Mouse (Mus musculus) CH12.LX (cell line): ENCODE results near the gene Wdr37. TPM values are rescaled to one million over a fixed set of nuclear protein-coding genes. Genes with fewer than 3 reads are reported as not detected.
"Not testable (repeated sequence)": the region's sequence is repeated elsewhere in the genome, so short reads cannot be mapped to it uniquely, and the experiment has no call there.

ENCODE experiments used
- DNase-seq: peaks from one replicate; pipeline ENCODE4 v3.0.0-alpha.2; 2013; ENCODE audit errors: extremely low read depth
- H3K27ac ChIP-seq: 2 replicates; pipeline ENCODE4 v1.5.1; 2012; ENCODE audit warnings: low read depth, mild to moderate bottlenecking, control low read depth, moderate library complexity; ENCODE audit not compliant: insufficient read depth
- H3K27me3 ChIP-seq: replicated peaks from 2 replicates; pipeline ENCODE3; 2012; ENCODE audit warnings: inconsistent platforms
- H3K36me3 ChIP-seq, 2 experiments: replicated peaks in 1 of 2; 2 replicates each; pipeline versions ENCODE3 to v1.6.1; 2012; ENCODE audit warnings: inconsistent platforms in 1 of 2, low read length in 1 of 2, mild to moderate bottlenecking in 1 of 2, mixed read lengths in 1 of 2, moderate library complexity in 1 of 2; ENCODE audit not compliant: control insufficient read depth in 1 of 2, insufficient read depth in 1 of 2
- H3K4me1 ChIP-seq, 2 experiments: 2 replicates each; pipeline ENCODE4 v1.6.1; 2012; ENCODE audit warnings: inconsistent platforms in 1 of 2, moderate library complexity in 1 of 2; ENCODE audit not compliant: insufficient read depth in 2 of 2, control insufficient read depth in 1 of 2
- H3K4me2 ChIP-seq: 2 replicates; pipeline ENCODE4 v1.6.1; 2012; ENCODE audit warnings: low read depth, mild to moderate bottlenecking, control low read depth; ENCODE audit not compliant: poor library complexity, insufficient read depth, severe bottlenecking
- H3K4me3 ChIP-seq, 3 experiments: fragments of 150-350 bp in 1 of 3; sonication (generic) in 1 of 3; replicated peaks in 1 of 3; 2 replicates each; pipeline versions ENCODE3 to v1.5.1; 2011 to 2012; ENCODE audit warnings: low read depth in 2 of 3, low read length in 2 of 3, mild to moderate bottlenecking in 2 of 3, moderate library complexity in 2 of 3, control low read depth in 1 of 3, improper control_type of control experiment in 1 of 3, inconsistent platforms in 1 of 3, mixed read lengths in 1 of 3; ENCODE audit not compliant: poor library complexity in 1 of 3
- H3K79me2 ChIP-seq: replicated peaks from 2 replicates; pipeline ENCODE4 v1.6.1; 2012; ENCODE audit warnings: mild to moderate bottlenecking, moderate library complexity; ENCODE audit not compliant: control insufficient read depth, poor library complexity, insufficient read depth, severe bottlenecking; ENCODE audit errors: extremely low read depth
- H3K9ac ChIP-seq: 2 replicates; pipeline ENCODE4 v1.6.1; 2012; ENCODE audit warnings: low read depth, mild to moderate bottlenecking, control low read depth, moderate library complexity; ENCODE audit not compliant: insufficient read depth
- H3K9me3 ChIP-seq: replicated peaks from 2 replicates; pipeline ENCODE3; 2012; ENCODE audit warnings: low read length, inconsistent platforms, mixed read lengths
- BHLHE40 ChIP-seq: IDR thresholded peaks from 2 replicates; pipeline ENCODE4 v1.6.1; 2011; ENCODE audit warnings: mild to moderate bottlenecking, low read depth, low read length, improper control_type of control experiment
- E2F4 ChIP-seq: IDR thresholded peaks from 2 replicates; pipeline ENCODE4 v1.6.1; 2011; ENCODE audit warnings: low read depth, low read length, improper control_type of control experiment; ENCODE audit not compliant: insufficient replicate concordance
- ELF1 ChIP-seq: IDR thresholded peaks from 2 replicates; pipeline ENCODE4 v1.6.1; 2014; ENCODE audit warnings: low read depth, mild to moderate bottlenecking, inconsistent platforms, low read length, improper control_type of control experiment
- EP300 ChIP-seq: IDR thresholded peaks from 2 replicates; pipeline ENCODE4 v1.6.1; 2011; ENCODE audit warnings: low read length, improper control_type of control experiment
- GABPA ChIP-seq: IDR thresholded peaks from 2 replicates; pipeline ENCODE4 v1.6.1; 2012; ENCODE audit warnings: low read depth, low read length, improper control_type of control experiment, inconsistent platforms; ENCODE audit not compliant: insufficient replicate concordance
- JUN ChIP-seq: IDR thresholded peaks from 2 replicates; pipeline ENCODE4 v1.6.1; 2011; ENCODE audit warnings: low read depth, mild to moderate bottlenecking, low read length, improper control_type of control experiment, moderate library complexity; ENCODE audit not compliant: insufficient read depth
- JUND ChIP-seq: conservative IDR thresholded peaks from 2 replicates; pipeline ENCODE4 v1.6.1; 2011; ENCODE audit warnings: low read depth, low read length, improper control_type of control experiment
- KAT2A ChIP-seq: IDR thresholded peaks from 2 replicates; pipeline ENCODE4 v1.6.1; 2012; ENCODE audit warnings: low read length, improper control_type of control experiment, inconsistent platforms; ENCODE audit not compliant: insufficient replicate concordance
- MAFK ChIP-seq: IDR thresholded peaks from 2 replicates; pipeline ENCODE4 v1.6.1; 2011; ENCODE audit warnings: low read length, improper control_type of control experiment; ENCODE audit not compliant: insufficient replicate concordance
- MAX ChIP-seq: IDR thresholded peaks from 2 replicates; pipeline ENCODE4 v1.6.1; 2011; ENCODE audit warnings: low read length, improper control_type of control experiment
- MAZ ChIP-seq: IDR thresholded peaks from 2 replicates; pipeline ENCODE4 v1.6.1; 2012; ENCODE audit warnings: low read depth, mild to moderate bottlenecking, inconsistent platforms, low read length, improper control_type of control experiment, moderate library complexity
- MEF2A ChIP-seq: IDR thresholded peaks from 2 replicates; pipeline ENCODE4 v1.6.1; 2014; ENCODE audit warnings: low read depth, mild to moderate bottlenecking, inconsistent platforms, low read length, improper control_type of control experiment, borderline replicate concordance
- MXI1 ChIP-seq: IDR thresholded peaks from 2 replicates; pipeline ENCODE4 v1.6.1; 2011; ENCODE audit warnings: mild to moderate bottlenecking, low read depth, low read length, improper control_type of control experiment
- MYC ChIP-seq: IDR thresholded peaks from 2 replicates; pipeline ENCODE4 v1.6.1; 2011; ENCODE audit warnings: low read depth, mild to moderate bottlenecking, improper control_type of control experiment, low read length
- NELFE ChIP-seq: IDR thresholded peaks from 2 replicates; pipeline ENCODE4 v1.6.1; 2011; ENCODE audit warnings: low read depth, low read length, improper control_type of control experiment
- POLR2AphosphoS2 ChIP-seq: IDR thresholded peaks from 2 replicates; pipeline ENCODE4 v1.6.1; 2011; ENCODE audit warnings: low read depth, low read length, improper control_type of control experiment
- RAD21 ChIP-seq: IDR thresholded peaks from 2 replicates; pipeline ENCODE4 v1.6.1; 2011; ENCODE audit warnings: low read depth, mild to moderate bottlenecking, low read length, improper control_type of control experiment, moderate library complexity
- SIN3A ChIP-seq: IDR thresholded peaks from 2 replicates; pipeline ENCODE4 v1.6.1; 2012; ENCODE audit warnings: low read length, improper control_type of control experiment, inconsistent platforms
- SMC3 ChIP-seq: IDR thresholded peaks from 2 replicates; pipeline ENCODE4 v1.6.1; 2011; ENCODE audit warnings: low read depth, low read length, improper control_type of control experiment
- TBP ChIP-seq: conservative IDR thresholded peaks from 2 replicates; pipeline ENCODE4 v1.6.1; 2011; ENCODE audit warnings: low read depth, low read length, improper control_type of control experiment
- TCF12 ChIP-seq: IDR thresholded peaks from 2 replicates; pipeline ENCODE4 v1.6.1; 2014; ENCODE audit warnings: low read depth, mild to moderate bottlenecking, inconsistent platforms, low read length, improper control_type of control experiment
- USF1 ChIP-seq: IDR thresholded peaks from 2 replicates; pipeline ENCODE4 v1.6.1; 2014; ENCODE audit warnings: low read depth, mild to moderate bottlenecking, inconsistent platforms, low read length, improper control_type of control experiment
- ZNF384 ChIP-seq: IDR thresholded peaks from 2 replicates; pipeline ENCODE4 v1.6.1; 2012; ENCODE audit warnings: low read depth, low read length, improper control_type of control experiment, inconsistent platforms
- dilution Hi-C: fragments of 300-500 bp; cut with MboI; formaldehyde crosslinking; loops from 2 replicates; pipeline ENCODE4 v1.14.3; 2020; ENCODE audit warnings: low sequenced_read_pairs; ENCODE audit not compliant: extremely low pct_unique_long_range_greater_than_20kb, extremely low pct_ligation_motif_present
- in situ Hi-C: fragments of 300-500 bp; cut with MboI; formaldehyde crosslinking; loops from 3 replicates; pipeline ENCODE4 v1.14.3; 2019; ENCODE audit warnings: low sequenced_read_pairs, low pct_ligation_motif_present, low pct_unique_long_range_greater_than_20kb, mixed read lengths
- polyA plus RNA-seq: library from polyadenylated mRNA; unstranded; fragments of >175 nt; gene quantifications from 2 replicates; pipeline ENCODE4 v1.2.1, GENCODE M21; 2012; ENCODE audit warnings: low read depth; ENCODE audit not compliant: insufficient read length
- total RNA-seq, 2 experiments: library from RNA; depleted of rRNA; stranded (reverse); fragments of 300-350 nt in 1 of 2; fragments of >200 nt in 1 of 2; gene quantifications; 2 replicates each; pipeline ENCODE4 v1.2.3; 2012 to 2014

Wdr37 gene
- total and polyA plus RNA-seq, 3 experiments, result 11.8 to 24.2 (median 13.4) TPM

- H3K9ac ChIP-seq, H3K4me2 ChIP-seq, in situ Hi-C loops, DNase-seq, H3K79me2 ChIP-seq, H3K36me3 ChIP-seq, H3K9me3 ChIP-seq, H3K27me3 ChIP-seq, dilution Hi-C loops, H3K27ac ChIP-seq, H3K4me3 ChIP-seq, H3K4me1 ChIP-seq: not testable (repeated sequence)
- TF ChIP-seq TBP, result peak; percentile 62
Observed at GRCm38 (mm10) chr13:8883870-8884269, 12.2 kb upstream of the Wdr37 start.

DNA sequence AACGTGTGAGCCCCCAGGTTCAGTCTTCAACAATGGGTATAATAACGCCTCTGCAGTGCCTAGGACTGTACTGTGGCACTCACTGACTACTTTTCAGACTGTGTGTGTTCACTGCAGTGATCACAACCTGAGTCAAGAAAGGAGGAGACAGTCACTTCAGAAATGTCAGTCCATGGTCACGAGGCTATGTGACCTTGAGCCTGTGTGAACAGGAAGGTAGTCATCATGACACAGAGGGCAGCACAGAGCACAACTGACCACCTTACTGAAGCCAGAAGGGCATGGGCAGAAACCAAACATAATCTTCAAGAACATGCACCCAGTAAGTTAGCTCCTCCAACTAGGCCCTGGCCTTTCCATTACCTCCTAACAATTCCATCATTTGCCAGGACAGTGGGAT is 9.9 kb upstream of the Wdr37 start:
- H3K27me3 ChIP-seq, result no peaks in the 10 kb centered on the region
- no peak for TF ChIP-seq TCF12
- TF ChIP-seq TBP, result no peak
- TF ChIP-seq ZNF384, result no peak
- no peak for TF ChIP-seq KAT2A
- TF ChIP-seq MAX, result no peak
- TF ChIP-seq MEF2A, result no peak
- TF ChIP-seq POLR2AphosphoS2, result no peak
- no peak for TF ChIP-seq JUN
- TF ChIP-seq MAFK, result no peak
- TF ChIP-seq NELFE, result no peak
- TF ChIP-seq USF1, result no peak
- no peak for TF ChIP-seq MAZ
- TF ChIP-seq E2F4, result no peak
- H3K9me3 ChIP-seq, result no peaks in the 10 kb centered on the region
- no peaks in the 10 kb centered on the region for H3K36me3 ChIP-seq
- in situ Hi-C loops, result no loop called here
- peaks cover 0 to 3% of the 10 kb centered on the region in 2 experiments; a peak in 1 of 4 replicates for H3K4me1 ChIP-seq
- H3K27ac ChIP-seq, result no peak overlapping the region
- dilution Hi-C loops, result no loop called here
- no peak overlapping the region for H3K9ac ChIP-seq
- no peak overlapping the region for H3K4me2 ChIP-seq
- H3K4me3 ChIP-seq, result no peak overlapping the region
- H3K79me2 ChIP-seq, result no peaks in the 10 kb centered on the region
- DNase-seq, result no peak

DNA sequence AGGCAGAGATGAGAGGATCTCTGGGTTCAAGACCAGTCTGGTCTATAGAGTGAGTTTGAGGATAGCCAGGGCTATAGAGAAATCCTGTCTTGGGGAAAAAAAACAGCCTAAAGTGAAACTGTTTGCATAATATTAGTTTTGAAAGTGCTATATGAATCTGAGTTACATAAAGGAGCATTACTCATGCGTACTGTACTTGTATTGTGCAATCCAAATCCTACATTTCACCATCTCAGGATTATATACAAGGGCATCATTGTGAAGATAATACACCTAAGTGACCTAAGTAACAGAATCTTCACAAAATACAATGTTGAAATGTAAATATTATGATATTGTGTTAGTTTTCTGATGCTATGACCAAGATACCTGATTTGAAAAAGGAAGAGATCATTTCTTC is 2.1 kb upstream of the Wdr37 start:
- no peak for DNase-seq
- H3K27me3 ChIP-seq, result no peaks in the 10 kb centered on the region
- peaks cover 12% of the 10 kb centered on the region; the same call in 1 of the 2 replicates for H3K79me2 ChIP-seq
- H3K36me3 ChIP-seq, result no peaks in the 10 kb centered on the region
- peaks cover 0 to 12% of the 10 kb centered on the region in 2 experiments; a peak in 2 of 4 replicates for H3K4me1 ChIP-seq
- dilution Hi-C loops (no loop called here), in situ Hi-C loops (no loop called here)
- H3K9me3 ChIP-seq, result no peaks in the 10 kb centered on the region
- TF ChIP-seq ELF1 (no peak), JUND (no peak), RAD21 (no peak), SMC3 (no peak), GABPA (no peak), MXI1 (no peak), MYC (no peak), TBP (no peak), SIN3A (no peak), BHLHE40 (no peak), EP300 (no peak), E2F4 (no peak)
- H3K4me3 ChIP-seq, result no peak overlapping the region
- H3K9ac ChIP-seq, result no peak overlapping the region
- no peak overlapping the region for H3K4me2 ChIP-seq
- H3K27ac ChIP-seq, result no peak overlapping the region
